Mouse (Mus musculus) cerebellum, postnatal 14 days (tissue): Measurements from ENCODE around the gene Hist1h3d.
"Not testable (repeated sequence)": the region's sequence is repeated elsewhere in the genome, so short reads cannot be mapped to it uniquely, and the experiment has no call there.

Experiments used
- DNase-seq, 2 experiments: peaks; one replicate each; pipeline ENCODE4 v3.0.0; 2021; ENCODE audit warnings: mixed read lengths in 2 of 2

Gene Hist1h3d

GRCm38 (mm10) chr13:23575271-23575851, at the start of gene Hist1h3d:
Hist1h3d (plus strand) TSS chr13:23575763.
- peak in 1 of 2 experiments; percentile 58 for DNase-seq

- DNase-seq: no peak
Observed at GRCm38 (mm10) chr13:23525901-23526300, 49.7 kb upstream of the Hist1h3d start.

- peak; percentile 97 for DNase-seq
Observed at GRCm38 (mm10) chr13:23526312-23526711, 49.3 kb upstream of the Hist1h3d start.

GRCm38 (mm10) chr13:23529005-23529404, 46.6 kb upstream of the Hist1h3d start:
- no peak for DNase-seq

- DNase-seq: no peak
Observed at GRCm38 (mm10) chr13:23529480-23530165, 45.9 kb upstream of the Hist1h3d start.

- DNase-seq: peak; percentile 75 to 80
Observed at GRCm38 (mm10) chr13:23530181-23530900, 45.2 kb upstream of the Hist1h3d start.

- peak; percentile 97 to 99 for DNase-seq
Observed at GRCm38 (mm10) chr13:23530901-23531875, 44.4 kb upstream of the Hist1h3d start, which contains the start of gene Hist1h4h. Hist1h4h (plus strand) TSS chr13:23531050.

GRCm38 (mm10) chr13:23532262-23533075, 43.1 kb upstream of the Hist1h3d start:
- no peak for DNase-seq

GRCm38 (mm10) chr13:23533560-23534367, 41.8 kb upstream of the Hist1h3d start, which contains the start of gene Hist1h2af:
Hist1h2af (plus strand) TSS chr13:23533906.
- peak; percentile 73 to 79 for DNase-seq

- DNase-seq: no peak
Observed at GRCm38 (mm10) chr13:23534368-23535131, 41.0 kb upstream of the Hist1h3d start.

- peak; percentile 89 to 93 for DNase-seq
Observed at GRCm38 (mm10) chr13:23535137-23536075, 40.2 kb upstream of the Hist1h3d start, which contains the start of gene Hist1h3g. Hist1h3g (plus strand) TSS chr13:23535422.

GRCm38 (mm10) chr13:23536076-23536822, 39.3 kb upstream of the Hist1h3d start:
- DNase-seq: no peak

- DNase-seq: no peak
Observed at GRCm38 (mm10) chr13:23537006-23537710, 38.4 kb upstream of the Hist1h3d start.

GRCm38 (mm10) chr13:23538249-23538648, 37.3 kb upstream of the Hist1h3d start:
- DNase-seq: no peak

- DNase-seq: not testable (repeated sequence)
Observed at GRCm38 (mm10) chr13:23539821-23540220, 35.7 kb upstream of the Hist1h3d start.

GRCm38 (mm10) chr13:23541497-23541896, 34.1 kb upstream of the Hist1h3d start:
- no peak for DNase-seq
